Mouse (Mus musculus) liver, adult 2 months (tissue): ENCODE results near the gene Hdlbp. TPM values are rescaled to one million over a fixed set of nuclear protein-coding genes. Genes with fewer than 3 reads are reported as not detected.

Source experiments
- DNase-seq: peaks from one replicate; pipeline ENCODE4 v3.0.0-alpha.2; 2011; ENCODE audit warnings: low read depth, low spot score; ENCODE audit errors: extremely low read depth
- H3K27ac ChIP-seq: fragments of 200-500 bp; replicated peaks from 2 replicates; pipeline ENCODE4 v1.5.1; 2012; ENCODE audit warnings: low read depth, mild to moderate bottlenecking, control low read depth, inconsistent platforms, low read length; ENCODE audit not compliant: insufficient read depth
- H3K27me3 ChIP-seq: fragments of 200-500 bp; 2 replicates; pipeline ENCODE4 v1.6.1; 2012; ENCODE audit warnings: mild to moderate bottlenecking, moderate library complexity, low read length, inconsistent platforms; ENCODE audit not compliant: control insufficient read depth, insufficient read depth
- H3K36me3 ChIP-seq: fragments of 200-500 bp; 2 replicates; pipeline ENCODE4 v1.6.1; 2012; ENCODE audit warnings: low read length, inconsistent platforms; ENCODE audit not compliant: control insufficient read depth, insufficient read depth
- H3K4me1 ChIP-seq: fragments of 200-500 bp; 2 replicates; pipeline ENCODE4 v1.6.1; 2011; ENCODE audit warnings: low read length; ENCODE audit not compliant: control insufficient read depth, insufficient read depth
- H3K4me3 ChIP-seq: fragments of 200-500 bp; 2 replicates; pipeline ENCODE4 v1.5.1; 2011; ENCODE audit warnings: low read depth, mild to moderate bottlenecking, control low read depth, low read length, moderate library complexity; ENCODE audit not compliant: insufficient read depth
- H3K79me2 ChIP-seq: fragments of 200-500 bp; 2 replicates; pipeline ENCODE4 v1.6.1; 2012; ENCODE audit warnings: inconsistent platforms, mild to moderate bottlenecking, low read length, moderate library complexity; ENCODE audit not compliant: control insufficient read depth, insufficient read depth
- H3K9ac ChIP-seq: fragments of 200-500 bp; 2 replicates; pipeline ENCODE4 v1.6.1; 2012; ENCODE audit warnings: low read depth, mild to moderate bottlenecking, control low read depth, inconsistent platforms, low read length
- CTCF ChIP-seq: fragments of 200-500 bp; IDR thresholded peaks from 2 replicates; pipeline ENCODE4 v1.5.1; 2011; ENCODE audit warnings: low read depth, low read length, control low read depth
- POLR2A ChIP-seq: fragments of 200-500 bp; IDR thresholded peaks from 2 replicates; pipeline ENCODE4 v1.6.1; 2011; ENCODE audit warnings: low read length, control low read depth; ENCODE audit not compliant: insufficient read depth; ENCODE audit errors: extremely low read depth
- WGBS: fragments of 180-500 bp; shearing (Covaris S2); methylation state at CpG from one replicate; pipeline ENCODE4 v1.1.7; 2018; 5-methylcytosine and 5-hydroxymethylcytosine counted together
- polyA plus RNA-seq: library from polyadenylated mRNA; depleted of rRNA; stranded (reverse); fragments of >200 nt; gene quantifications from 2 replicates; pipeline ENCODE4 v1.2.3, GENCODE M21; 2012; rRNA removed
- total RNA-seq: library from RNA; depleted of rRNA; stranded (reverse); fragments of >200 nt; gene quantifications from 2 replicates; pipeline ENCODE4 v1.2.3, GENCODE M21; 2014; rRNA removed

The Hdlbp gene
- total and polyA plus RNA-seq, 2 experiments = 119 to 169 TPM

DNA sequence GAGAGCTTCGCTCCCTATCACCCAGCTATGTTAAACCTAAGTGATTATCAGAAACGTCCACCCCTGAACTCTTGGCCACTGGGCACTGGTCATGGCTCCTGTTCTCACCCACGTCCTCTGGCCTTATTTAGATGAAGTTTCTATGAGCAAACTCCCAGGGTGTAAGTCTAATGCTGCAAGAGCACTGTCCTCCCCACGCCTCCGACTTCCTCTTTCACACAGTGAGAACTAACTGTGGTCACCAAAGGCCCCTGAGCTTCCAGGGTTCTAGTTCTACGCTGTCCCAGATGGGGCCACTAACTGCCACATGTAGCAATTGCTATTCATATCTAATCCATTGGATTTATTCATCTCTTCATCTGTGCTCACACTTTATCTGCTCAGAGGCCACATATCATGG, 113.0 kb downstream of the Hdlbp start:
- Histone ChIP-seq H3K27ac (no peak overlapping the region), H3K4me3 (no peak overlapping the region), H3K4me1 (no peaks in the 10 kb centered on the region), H3K36me3 (peaks cover 22% of the 10 kb centered on the region), H3K9ac (no peak overlapping the region), H3K27me3 (no peaks in the 10 kb centered on the region), H3K79me2 (no peaks in the 10 kb centered on the region)
- DNase-seq = no peak
- TF ChIP-seq CTCF (no peak), POLR2A (no peak)
- 93% methylated on average over 6 of the region's 6 CpGs for WGBS

DNA sequence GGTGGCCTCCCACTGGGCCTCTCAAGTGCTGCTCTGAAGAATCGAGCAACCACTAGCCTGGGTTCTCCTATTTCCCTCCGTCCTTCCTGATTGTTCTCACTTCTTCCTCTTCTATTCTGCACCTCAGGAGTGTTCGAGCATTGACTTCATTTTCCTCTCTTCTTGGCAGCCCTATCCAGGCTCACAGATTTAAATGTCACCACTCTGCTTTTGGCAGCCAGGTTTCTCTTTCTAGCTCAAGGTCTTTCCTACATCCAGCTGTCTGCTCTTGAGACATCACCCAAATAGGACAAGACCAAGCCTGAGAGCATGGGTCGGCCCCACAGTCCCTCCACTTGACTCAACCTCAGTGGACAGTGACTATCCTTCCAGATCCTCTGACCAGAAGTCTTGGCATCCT, 116.0 kb downstream of the Hdlbp start:
- Histone ChIP-seq H3K79me2 (no peaks in the 10 kb centered on the region), H3K27ac (no peak overlapping the region), H3K4me3 (no peak overlapping the region), H3K27me3 (no peaks in the 10 kb centered on the region), H3K4me1 (no peaks in the 10 kb centered on the region), H3K9ac (no peak overlapping the region), H3K36me3 (peaks cover 30% of the 10 kb centered on the region)
- no peak for DNase-seq
- TF ChIP-seq CTCF (no peak), POLR2A (no peak)
- WGBS = 90% methylated on average over 4 of the region's 4 CpGs

Other genes starting within 250 kb of the Hdlbp start
- 5.2 and 5.3 TPM in 2 replicates for gene Sned1, start 243.0 kb downstream of the Hdlbp start, total RNA-seq
- 6.4 and 8.4 TPM in 2 replicates for gene Sned1, start 243.0 kb downstream of the Hdlbp start, polyA plus RNA-seq
- 24.6 and 27.4 TPM in 2 replicates for gene Mterf4, start 172.9 kb downstream of the Hdlbp start, total RNA-seq
- 11.0 and 12.1 TPM in 2 replicates for gene Mterf4, start 172.9 kb downstream of the Hdlbp start, polyA plus RNA-seq
- 2.8 and 3.0 TPM in 2 replicates for gene Ppp1r7, start 136.0 kb downstream of the Hdlbp start, total RNA-seq
- 2.0 and 2.1 TPM in 2 replicates for gene Ppp1r7, start 136.0 kb downstream of the Hdlbp start, polyA plus RNA-seq
- 0.18 and 0.47 TPM in 2 replicates for gene Pask, start 135.3 kb downstream of the Hdlbp start, total RNA-seq
- 0.36 and 1.0 TPM in 2 replicates for gene Pask, start 135.3 kb downstream of the Hdlbp start, polyA plus RNA-seq
- gene Ano7, start 104.9 kb downstream of the Hdlbp start, total RNA-seq = not detected in 2 replicates
- 0.02 and 0.10 TPM in 2 replicates for gene Ano7, start 104.9 kb downstream of the Hdlbp start, polyA plus RNA-seq
- 10.5 and 16.4 TPM in 2 replicates for gene Farp2, start 33.3 kb upstream of the Hdlbp start, total RNA-seq
- 9.2 and 10.5 TPM in 2 replicates for gene Farp2, start 33.3 kb upstream of the Hdlbp start, polyA plus RNA-seq
- gene Stk25, start 179.8 kb upstream of the Hdlbp start, total RNA-seq = 22.0 and 31.7 TPM in 2 replicates
- gene Stk25, start 179.8 kb upstream of the Hdlbp start, polyA plus RNA-seq = 33.9 and 41.4 TPM in 2 replicates
- 7.3 and 8.9 TPM in 2 replicates for gene Bok, start 206.8 kb upstream of the Hdlbp start, total RNA-seq
- gene Bok, start 206.8 kb upstream of the Hdlbp start, polyA plus RNA-seq = 11.5 and 15.9 TPM in 2 replicates